Mouse (Mus musculus) left cerebral cortex, postnatal 10 days (tissue): Measurements from ENCODE around the gene Rnaset2a. TPM values are rescaled to one million over a fixed set of nuclear protein-coding genes. Genes with fewer than 3 reads are reported as not detected.

Experiments
- total RNA-seq, 2 experiments: library from RNA; stranded (reverse); gene quantifications; 2 replicates each; pipeline ENCODE4 v1.2.3; 2021

Rnaset2a gene
- total RNA-seq, 2 experiments from 2014 or later = 4.9 to 7.2 TPM

Other genes starting within 250 kb of the Rnaset2a start
- 1 to 10 TPM; 4.8 to 5.2 TPM for gene Tagap, start 222.1 kb downstream of the Rnaset2a start, total RNA-seq
- gene Rsph3a, start 202.5 kb downstream of the Rnaset2a start, total RNA-seq = 10 to 100 TPM; 42.8 to 45.5 TPM
- under 1 TPM; 0.18 to 0.28 TPM for gene Gm49673, start 309 bp downstream of the Rnaset2a start, total RNA-seq
- gene Fgfr1op, start 17.4 kb upstream of the Rnaset2a start, total RNA-seq = 10 to 100 TPM; 19.8 to 20.8 TPM
- gene Ccr6, start 87.9 kb upstream of the Rnaset2a start, total RNA-seq = not detected
- gene Mpc1, start 134.8 kb upstream of the Rnaset2a start, total RNA-seq = 100 to 1,000 TPM; 193 to 201 TPM
- 10 to 100 TPM; 63.7 to 64.0 TPM for gene Sft2d1, start 163.0 kb upstream of the Rnaset2a start, total RNA-seq
- 10 to 100 TPM; 10.1 to 10.8 TPM for gene Prr18, start 189.4 kb upstream of the Rnaset2a start, total RNA-seq
- under 1 TPM in 1 of 2 experiments, not detected in 1; 0.47 TPM for gene T2, start 207.9 kb upstream of the Rnaset2a start, total RNA-seq